Mouse (Mus musculus): ENCODE measurements around the gene Mgat4c. TPM values are rescaled to one million over a fixed set of nuclear protein-coding genes. Genes with fewer than 3 reads are reported as not detected.
A peak's percentile ranks its signal among the peaks of the same experiment; 100 is the strongest.

Mgat4c gene
- polyA plus RNA-seq, 1 experiment from 2014 or later = 40.0 TPM

DNA sequence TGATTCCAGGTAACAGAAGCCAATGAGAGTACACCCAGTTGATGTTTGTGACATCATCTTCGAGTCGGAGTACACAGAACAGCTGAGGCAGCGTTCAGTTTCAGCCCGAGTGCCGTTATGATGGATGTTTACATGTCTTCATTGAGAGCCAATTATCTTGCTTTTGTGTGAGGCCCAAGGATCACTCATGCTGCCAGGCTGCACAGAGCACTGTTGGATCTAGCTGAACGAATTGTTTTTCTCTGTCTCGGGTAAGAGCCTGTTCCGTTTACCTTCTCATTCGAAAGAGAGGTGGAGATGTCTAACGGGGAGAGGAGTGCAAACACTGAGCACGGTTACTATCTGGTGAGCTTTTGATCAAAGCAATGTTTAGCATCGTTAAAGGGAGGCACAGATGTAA, 477.5 kb downstream of the Mgat4c start:
- peak overlapping the region; percentile 39 for H3K4me3 ChIP-seq
- 10% methylated on average over 12 of the region's 12 CpGs for WGBS
- H3K27ac ChIP-seq = peak overlapping the region; percentile 77
- ATAC-seq (ENCODE audit: low FRiP score) = peak; percentile 87
- no peaks in the 10 kb centered on the region for H3K9me3 ChIP-seq
- 0 out of 2 replicates have a peak, but pooled peaks cover 3% of the 10 kb centered on the region for H3K4me1 ChIP-seq (replicated peaks)
- peak overlapping the region; percentile 46 for H3K4me2 ChIP-seq
- no peaks in the 10 kb centered on the region for H3K36me3 ChIP-seq
- H3K27me3 ChIP-seq = no peaks in the 10 kb centered on the region
- peak overlapping the region; percentile 69 for H3K9ac ChIP-seq

DNA sequence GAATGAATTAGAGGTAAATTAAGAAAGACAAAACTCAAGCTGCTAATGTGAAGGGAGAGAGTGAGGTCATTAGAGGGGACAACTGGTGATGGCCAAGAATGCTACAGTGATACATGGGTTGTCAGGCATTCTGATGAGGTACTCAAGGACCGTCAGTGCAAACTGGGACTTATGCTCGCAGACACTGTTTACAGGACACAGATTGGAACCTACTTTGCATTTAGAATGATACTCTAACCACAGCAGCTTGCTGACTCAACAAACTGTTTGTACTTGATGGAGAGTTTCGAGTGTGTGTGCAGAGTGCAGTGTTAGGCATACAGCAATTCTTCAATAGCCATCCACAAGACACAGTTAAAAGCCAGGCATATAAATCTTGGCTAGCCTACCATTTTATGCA, 503.4 kb downstream of the Mgat4c start:
- Histone ChIP-seq H3K27me3 (no peaks in the 10 kb centered on the region), H3K36me3 (no peaks in the 10 kb centered on the region), H3K27ac (peak overlapping the region; percentile 24), H3K9me3 (no peaks in the 10 kb centered on the region), H3K4me1 (replicated peaks) (0 out of 2 replicates have a peak, but pooled peaks cover 4% of the 10 kb centered on the region), H3K4me3 (no peak overlapping the region), H3K4me2 (no peak overlapping the region), H3K9ac (no peak overlapping the region)
- peak; percentile 73 for ATAC-seq (ENCODE audit: low FRiP score)
- WGBS = 55% methylated on average over 3 of the region's 3 CpGs

DNA sequence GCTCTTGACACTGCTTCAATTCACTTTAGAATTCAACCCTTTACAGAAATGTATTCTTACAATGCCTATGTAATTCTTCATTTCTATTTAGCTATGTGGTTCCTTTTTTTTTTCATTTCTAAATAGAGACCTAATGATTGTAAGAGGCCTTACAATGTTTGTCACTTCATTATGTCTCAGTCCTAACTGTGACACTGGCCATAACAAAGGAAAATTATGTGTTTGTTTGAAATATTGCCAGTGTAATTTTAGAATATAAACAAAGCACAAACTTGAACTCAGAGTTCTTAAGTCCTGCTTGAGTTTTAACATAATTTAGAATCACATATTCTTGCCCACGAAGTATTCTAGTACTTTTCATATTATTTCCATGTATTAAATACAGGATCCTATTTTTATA, 510.4 kb downstream of the Mgat4c start:
- ATAC-seq (ENCODE audit: low FRiP score) = no peak

DNA sequence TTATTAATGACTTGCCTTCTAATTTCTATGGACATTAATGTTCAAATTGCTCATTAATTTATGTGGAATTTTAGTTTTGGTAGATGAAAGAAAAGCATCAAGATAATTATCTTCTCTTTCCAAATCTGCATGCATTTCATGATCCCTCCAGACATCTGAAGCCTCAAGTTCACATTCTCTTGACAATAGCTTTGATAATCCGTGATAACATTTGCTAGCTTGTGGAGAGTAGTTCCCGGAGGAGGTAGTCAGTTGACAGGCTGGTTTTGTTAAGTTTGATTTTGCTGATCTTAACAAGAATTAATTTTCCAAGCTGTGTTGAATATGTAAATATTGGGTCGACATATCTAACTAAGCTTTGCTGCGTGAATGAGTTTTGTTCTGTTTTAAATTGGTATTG, 515.6 kb downstream of the Mgat4c start:
- H3K9me3 ChIP-seq = no peaks in the 10 kb centered on the region
- H3K9ac ChIP-seq = no peak overlapping the region
- no peak overlapping the region for H3K4me3 ChIP-seq
- 80% methylated on average over 4 of the region's 4 CpGs for WGBS
- H3K27me3 ChIP-seq = no peaks in the 10 kb centered on the region
- no peak overlapping the region for H3K4me2 ChIP-seq
- no peaks in the 10 kb centered on the region for H3K4me1 ChIP-seq (replicated peaks)
- ATAC-seq (ENCODE audit: low FRiP score) = no peak
- no peak overlapping the region for H3K27ac ChIP-seq
- no peaks in the 10 kb centered on the region for H3K36me3 ChIP-seq

More for the DNA sequence above, 510.4 kb downstream of the Mgat4c start:
- Histone ChIP-seq H3K4me1 (replicated peaks) (no peaks in the 10 kb centered on the region), H3K9ac (no peak overlapping the region), H3K27ac (no peak overlapping the region), H3K36me3 (no peaks in the 10 kb centered on the region), H3K4me2 (no peak overlapping the region), H3K9me3 (no peaks in the 10 kb centered on the region), H3K4me3 (no peak overlapping the region), H3K27me3 (no peaks in the 10 kb centered on the region)
- 88% methylated on average over 1 of the region's 1 CpGs for WGBS

DNA sequence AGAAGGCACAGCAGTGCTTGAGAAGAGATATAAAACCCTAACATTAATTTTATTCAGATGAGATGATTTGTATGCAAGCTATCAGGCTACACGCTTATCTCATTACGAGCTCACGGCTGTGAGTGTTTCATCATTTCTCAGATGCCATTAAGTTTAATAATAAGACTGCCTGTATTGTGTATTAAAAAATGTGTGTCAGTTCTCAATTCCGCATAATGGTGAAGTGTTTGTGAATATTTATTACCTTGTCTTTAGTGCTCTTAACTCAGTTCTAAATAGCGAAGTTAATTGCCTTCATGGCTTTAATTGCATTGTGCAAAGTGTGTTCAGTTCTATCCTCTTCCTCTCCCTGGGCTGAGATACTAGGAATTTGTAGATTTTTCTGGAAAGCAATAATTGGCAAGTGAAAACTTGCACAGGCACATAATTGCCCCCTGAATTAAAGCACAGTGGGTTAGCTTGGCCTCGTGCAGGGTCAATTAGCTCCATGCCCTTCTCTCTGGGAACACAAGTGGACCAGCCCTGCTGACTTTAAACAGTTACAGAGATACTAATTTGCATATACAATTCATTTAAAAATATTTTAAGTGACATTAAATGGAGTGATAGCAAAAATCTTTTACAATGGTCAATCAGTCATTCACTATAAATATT, 557.4 kb downstream of the Mgat4c start:
- ATAC-seq (ENCODE audit: low FRiP score) = peak; percentile 54; the same call in 1 of the 2 replicates
- 31% methylated on average over 6 of the region's 6 CpGs for WGBS

DNA sequence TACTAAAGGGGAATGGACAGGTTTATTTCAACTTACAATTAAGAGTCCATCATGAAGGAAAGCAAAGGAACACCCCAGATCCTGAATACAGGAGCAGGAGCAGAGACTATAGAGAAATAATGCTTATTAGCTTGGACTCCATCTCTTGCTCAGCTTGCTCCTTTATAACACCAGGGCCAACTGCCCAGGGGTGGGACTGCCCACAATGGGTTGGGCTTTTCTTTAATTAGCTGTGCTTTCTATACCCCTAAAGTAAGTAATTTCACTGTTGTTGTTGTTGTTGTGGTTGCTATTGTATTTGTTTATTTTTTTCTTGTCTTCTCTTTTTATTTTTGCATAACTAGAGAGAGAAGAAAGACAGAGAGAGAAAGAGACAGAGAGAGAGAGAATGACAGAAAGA, 562.6 kb downstream of the Mgat4c start:
- Histone ChIP-seq H3K27me3 (no peaks in the 10 kb centered on the region), H3K4me2 (no peak overlapping the region), H3K36me3 (no peaks in the 10 kb centered on the region), H3K9ac (no peak overlapping the region), H3K27ac (peak overlapping the region; percentile 35; the same call in 1 of the 2 replicates), H3K4me1 (replicated peaks) (peaks cover 5% of the 10 kb centered on the region; the same call in 1 of the 2 replicates), H3K4me3 (no peak overlapping the region), H3K9me3 (no peaks in the 10 kb centered on the region)
- ATAC-seq (ENCODE audit: low FRiP score) = no peak

More for the DNA sequence above, 557.4 kb downstream of the Mgat4c start:
- Histone ChIP-seq H3K4me2 (no peak overlapping the region), H3K4me1 (replicated peaks) (0 out of 2 replicates have a peak, but pooled peaks cover 2% of the 10 kb centered on the region), H3K9me3 (no peaks in the 10 kb centered on the region), H3K27me3 (no peaks in the 10 kb centered on the region), H3K9ac (no peak overlapping the region), H3K36me3 (no peaks in the 10 kb centered on the region), H3K27ac (peak overlapping the region; percentile 62; the same call in 1 of the 2 replicates), H3K4me3 (no peak overlapping the region)

DNA sequence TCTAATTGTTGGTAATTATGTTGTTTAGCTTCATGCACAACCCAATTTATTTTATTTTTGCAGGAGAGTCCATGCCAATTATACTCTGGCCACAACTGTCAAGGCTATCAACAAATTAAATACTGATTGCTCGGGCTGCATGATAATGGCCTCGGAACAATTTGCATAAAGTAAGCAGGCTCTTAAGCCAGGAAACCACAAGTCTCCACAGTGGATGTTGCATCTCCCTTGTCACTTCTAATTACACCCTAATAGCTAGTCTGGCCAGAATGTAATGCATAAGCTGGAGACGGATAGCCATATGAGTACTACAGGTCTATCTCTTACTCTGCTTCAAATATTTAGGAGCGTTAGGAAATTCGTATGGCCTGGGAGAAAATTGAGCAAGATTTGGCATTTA, 563.3 kb downstream of the Mgat4c start:
- 53% methylated on average over 5 of the region's 5 CpGs for WGBS
- Histone ChIP-seq H3K4me1 (replicated peaks) (peaks cover 5% of the 10 kb centered on the region; the same call in 1 of the 2 replicates), H3K4me3 (no peak overlapping the region), H3K4me2 (no peak overlapping the region), H3K27ac (peak overlapping the region; percentile 26), H3K9me3 (no peaks in the 10 kb centered on the region), H3K27me3 (no peaks in the 10 kb centered on the region), H3K9ac (no peak overlapping the region), H3K36me3 (no peaks in the 10 kb centered on the region)
- ATAC-seq (ENCODE audit: low FRiP score) = peak; percentile 82

DNA sequence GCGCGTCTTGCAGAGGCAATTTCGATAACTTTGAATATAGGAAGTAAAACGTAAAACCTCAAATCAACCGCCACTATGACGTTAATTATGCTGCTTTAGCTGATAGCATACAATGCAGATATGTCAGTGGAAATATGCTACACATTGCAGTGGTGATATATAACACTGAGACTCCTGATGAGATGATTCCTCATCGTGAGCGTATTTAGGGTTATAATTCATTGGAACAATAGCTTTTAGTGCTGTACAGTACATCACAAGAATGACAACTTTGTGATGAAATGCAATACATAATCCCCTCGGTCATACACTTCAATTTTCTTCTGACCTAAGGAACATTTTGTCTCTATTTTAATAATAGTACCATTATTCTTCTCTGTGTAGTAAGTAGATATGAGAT, 564.0 kb downstream of the Mgat4c start:
- no peak overlapping the region for H3K9ac ChIP-seq
- no peaks in the 10 kb centered on the region for H3K36me3 ChIP-seq
- 78% methylated on average over 9 of the region's 9 CpGs for WGBS
- no peak overlapping the region for H3K4me3 ChIP-seq
- ATAC-seq (ENCODE audit: low FRiP score) = no peak
- peaks cover 5% of the 10 kb centered on the region; the same call in 1 of the 2 replicates for H3K4me1 ChIP-seq (replicated peaks)
- no peaks in the 10 kb centered on the region for H3K9me3 ChIP-seq
- H3K4me2 ChIP-seq = no peak overlapping the region
- no peaks in the 10 kb centered on the region for H3K27me3 ChIP-seq
- no peak overlapping the region for H3K27ac ChIP-seq

DNA sequence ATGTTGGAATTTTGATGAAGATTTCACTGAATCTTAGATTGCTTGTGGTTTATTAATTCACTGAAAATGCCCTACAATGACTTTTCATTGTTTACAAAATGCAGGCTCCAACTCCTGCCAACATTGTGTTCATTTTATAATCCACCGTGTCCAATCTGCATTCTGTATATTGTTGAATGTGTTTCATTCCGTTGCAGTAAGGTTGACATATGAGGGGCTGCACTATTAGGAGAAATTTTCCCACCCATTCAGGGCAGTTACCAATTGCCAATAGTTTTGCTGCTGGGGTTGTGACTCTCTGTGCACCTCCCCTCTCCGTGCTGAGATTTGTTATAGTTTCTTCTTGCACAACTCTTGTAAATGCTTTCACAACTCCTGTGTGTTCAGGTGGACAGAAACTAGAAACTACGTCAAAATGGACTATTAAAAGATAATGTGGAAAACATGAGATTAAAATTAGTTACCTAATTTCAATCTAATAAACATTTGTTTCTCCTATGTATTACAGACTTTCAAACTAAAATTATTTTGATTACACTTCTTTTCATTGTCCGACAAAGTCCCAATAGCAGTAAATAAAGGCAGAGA, 627.7 kb downstream of the Mgat4c start:
- no peaks in the 10 kb centered on the region for H3K27me3 ChIP-seq
- H3K27ac ChIP-seq = no peak overlapping the region
- H3K4me2 ChIP-seq = no peak overlapping the region
- 54% methylated on average over 5 of the region's 5 CpGs for WGBS
- H3K9ac ChIP-seq = no peak overlapping the region
- H3K4me3 ChIP-seq = no peak overlapping the region
- 0 out of 2 replicates have a peak, but pooled peaks cover 3% of the 10 kb centered on the region for H3K4me1 ChIP-seq (replicated peaks)
- no peaks in the 10 kb centered on the region for H3K36me3 ChIP-seq
- no peak for ATAC-seq (ENCODE audit: low FRiP score)
- no peaks in the 10 kb centered on the region for H3K9me3 ChIP-seq

DNA sequence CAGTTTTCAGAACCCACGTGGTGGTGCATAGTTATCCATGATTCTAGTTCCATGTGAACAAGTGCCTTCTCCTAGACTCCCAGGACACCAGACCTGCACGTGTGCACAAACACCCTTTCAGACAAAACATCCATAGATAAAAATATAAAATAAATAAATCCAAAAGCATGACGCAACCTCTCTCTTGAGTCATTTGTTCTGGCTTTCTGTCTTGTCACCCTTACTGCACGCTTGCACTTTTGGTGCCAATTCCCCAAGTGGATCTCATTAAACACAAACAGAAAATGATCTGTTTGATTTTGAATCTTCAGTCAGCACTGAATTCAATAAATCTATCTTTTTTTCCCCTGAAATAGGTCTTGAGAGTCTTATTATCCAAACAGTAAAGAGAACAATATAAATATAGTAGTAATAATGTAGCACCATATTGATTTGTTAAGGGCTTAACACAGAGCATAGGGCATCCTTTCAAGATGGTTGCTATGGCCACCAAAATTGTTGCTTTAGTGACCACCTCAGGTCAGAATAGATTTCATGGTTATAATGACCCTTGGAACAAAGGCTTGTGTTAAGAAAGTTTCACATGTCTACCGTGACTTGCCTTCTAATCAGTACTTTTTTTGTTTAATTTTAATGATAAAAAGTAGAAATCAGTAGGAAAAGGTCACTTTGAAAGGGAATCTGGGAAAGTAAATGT, 684.5 kb downstream of the Mgat4c start:
- ATAC-seq (ENCODE audit: low FRiP score) = peak; percentile 69; the same call in 1 of the 2 replicates
- H3K4me3 ChIP-seq = no peak overlapping the region
- no peak overlapping the region for H3K27ac ChIP-seq
- H3K27me3 ChIP-seq = no peaks in the 10 kb centered on the region
- no peak overlapping the region for H3K4me2 ChIP-seq
- H3K36me3 ChIP-seq = no peaks in the 10 kb centered on the region
- H3K4me1 ChIP-seq (replicated peaks) = peaks cover 6% of the 10 kb centered on the region; the same call in 1 of the 2 replicates
- H3K9ac ChIP-seq = no peak overlapping the region
- WGBS = 37% methylated on average over 5 of the region's 5 CpGs
- H3K9me3 ChIP-seq = no peaks in the 10 kb centered on the region

DNA sequence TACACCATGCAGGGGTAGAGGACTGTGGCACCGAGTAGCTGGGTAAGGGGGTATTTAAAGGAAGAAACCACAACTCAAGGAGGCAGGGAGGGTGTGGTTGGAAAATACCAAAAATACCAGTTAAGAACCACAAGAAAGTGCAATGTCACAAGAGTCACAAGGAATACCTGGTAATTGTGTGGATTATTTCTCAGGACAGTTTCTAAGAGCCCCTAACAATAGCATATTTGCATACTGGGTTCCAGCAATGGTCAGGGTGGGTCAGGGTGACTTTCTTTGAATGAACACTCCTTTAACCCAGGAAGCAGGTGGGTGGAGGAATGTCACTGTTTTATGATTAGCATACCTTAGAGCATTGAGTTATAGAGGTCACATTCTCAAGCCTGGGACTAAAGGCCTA, 689.3 kb downstream of the Mgat4c start:
- Histone ChIP-seq H3K4me2 (no peak overlapping the region), H3K9ac (no peak overlapping the region), H3K4me1 (replicated peaks) (peaks cover 6% of the 10 kb centered on the region; the same call in 1 of the 2 replicates), H3K27ac (no peak overlapping the region), H3K9me3 (no peaks in the 10 kb centered on the region), H3K4me3 (no peak overlapping the region), H3K36me3 (no peaks in the 10 kb centered on the region), H3K27me3 (no peaks in the 10 kb centered on the region)
- WGBS = 86% methylated on average over 1 of the region's 1 CpGs
- no peak for ATAC-seq (ENCODE audit: low FRiP score)

DNA sequence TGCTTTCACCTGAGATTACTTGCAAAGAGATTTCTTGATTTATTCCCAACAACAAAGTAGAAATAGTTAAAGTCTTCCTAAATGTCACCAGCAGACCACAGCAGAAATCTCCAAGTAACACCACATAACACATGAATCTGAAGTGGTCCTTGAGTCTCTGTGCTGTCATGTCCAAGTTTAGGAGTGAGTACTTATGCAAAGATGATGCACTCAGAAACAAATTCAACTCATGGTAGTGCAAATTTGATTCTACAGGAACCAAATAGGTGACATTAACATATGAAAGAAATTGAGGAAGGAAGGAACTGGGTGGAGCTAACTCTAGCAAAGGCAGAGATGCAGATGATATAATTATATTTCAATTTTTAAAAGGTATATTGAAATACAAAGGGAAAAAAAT, 690.8 kb downstream of the Mgat4c start:
- H3K9ac ChIP-seq = no peak overlapping the region
- no peak for ATAC-seq (ENCODE audit: low FRiP score)
- no peaks in the 10 kb centered on the region for H3K9me3 ChIP-seq
- H3K36me3 ChIP-seq = no peaks in the 10 kb centered on the region
- no peak overlapping the region for H3K4me3 ChIP-seq
- no peaks in the 10 kb centered on the region for H3K27me3 ChIP-seq
- no peak overlapping the region for H3K27ac ChIP-seq
- H3K4me1 ChIP-seq (replicated peaks) = no peaks in the 10 kb centered on the region
- no peak overlapping the region for H3K4me2 ChIP-seq

Measured in hindbrain, embryonic 13.5 days (tissue).